Mouse (Mus musculus): ENCODE data around the gene Krt84. TPM values are rescaled to one million over a fixed set of nuclear protein-coding genes. Genes with fewer than 3 reads are reported as not detected.
"Not testable (repeated sequence)": the region's sequence is repeated elsewhere in the genome, so short reads cannot be mapped to it uniquely, and the experiment has no call there.

The Krt84 gene
- polyA plus RNA-seq, 1 experiment from 2014 or later, result not detected

DNA sequence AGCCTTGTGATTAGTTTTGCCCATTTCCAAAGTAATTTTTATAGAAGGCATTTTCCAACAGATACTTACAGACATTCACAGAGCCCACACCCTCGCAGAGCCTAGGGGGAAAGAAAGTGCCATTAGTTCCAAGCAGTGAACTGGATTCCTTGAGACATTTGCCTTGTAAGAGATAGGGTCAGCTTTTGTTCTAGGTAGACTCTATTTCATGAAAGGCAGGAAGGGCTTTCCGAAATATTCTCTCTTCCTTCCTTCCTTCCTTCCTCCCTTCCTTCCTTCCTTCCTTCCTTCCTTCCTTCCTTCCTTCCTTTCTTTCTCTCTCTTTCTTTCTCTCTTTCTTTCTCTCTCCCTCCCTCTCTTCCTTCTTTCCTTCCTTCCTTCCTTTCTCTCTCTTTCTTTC, 15.5 kb downstream of the Krt84 start, which contains the start of gene Gm49425:
Gene Gm49425, minus strand, starts transcription at position 101 of the 400 bp plus-strand sequence.
- not testable (repeated sequence) for H3K4me1 ChIP-seq (ENCODE audit: control insufficient read depth, insufficient read depth, low read length); DNase-seq; H3K27ac ChIP-seq (replicated peaks; ENCODE audit: low read depth, low read length); ATAC-seq (ENCODE audit: low FRiP score, low TSS enrichment); H3K9me3 ChIP-seq (ENCODE audit: control insufficient read depth, low read length); H3K4me3 ChIP-seq (replicated peaks; ENCODE audit: low read depth, low read length); H3K36me3 ChIP-seq (ENCODE audit: control insufficient read depth, insufficient read depth, low read length); H3K9ac ChIP-seq (replicated peaks; ENCODE audit: low read length); H3K27me3 ChIP-seq (ENCODE audit: control insufficient read depth, insufficient read depth, low read length); H3K4me2 ChIP-seq (ENCODE audit: low read length)
- 85% methylated on average over 2 of the region's 2 CpGs for WGBS

DNA sequence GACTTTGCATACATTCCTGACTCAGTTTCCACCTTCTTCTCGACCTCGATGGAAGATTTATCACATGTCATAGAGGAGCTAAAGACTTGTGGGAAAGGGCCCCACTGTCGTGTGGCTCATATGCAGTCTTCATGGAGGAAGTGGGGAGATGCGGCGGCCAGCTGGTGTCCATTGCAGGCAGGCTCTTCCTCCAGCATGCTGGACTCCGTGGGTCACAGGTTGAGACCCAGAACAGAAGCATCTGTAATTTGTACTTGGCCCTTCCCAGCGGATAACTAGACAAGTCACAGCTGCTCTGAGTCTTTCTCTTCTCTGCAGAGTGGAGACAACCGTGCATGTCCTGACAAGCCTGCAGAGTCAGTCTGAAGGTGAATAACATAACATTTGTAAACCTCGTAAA, 24.4 kb downstream of the Krt84 start:
- no peaks in the 10 kb centered on the region for H3K36me3 ChIP-seq (ENCODE audit: control insufficient read depth, insufficient read depth, low read length)
- H3K4me1 ChIP-seq (ENCODE audit: control insufficient read depth, insufficient read depth, low read length), result no peaks in the 10 kb centered on the region
- no peak for ATAC-seq (ENCODE audit: low FRiP score, low TSS enrichment)
- no peak overlapping the region for H3K9ac ChIP-seq (replicated peaks; ENCODE audit: low read length)
- no peak overlapping the region for H3K4me2 ChIP-seq (ENCODE audit: low read length)
- no peak overlapping the region for H3K4me3 ChIP-seq (replicated peaks; ENCODE audit: low read depth, low read length)
- no peaks in the 10 kb centered on the region for H3K9me3 ChIP-seq (ENCODE audit: control insufficient read depth, low read length)
- WGBS, result 85% methylated on average over 9 of the region's 9 CpGs
- no peak for DNase-seq
- H3K27ac ChIP-seq (replicated peaks; ENCODE audit: low read depth, low read length), result no peak overlapping the region
- H3K27me3 ChIP-seq (ENCODE audit: control insufficient read depth, insufficient read depth, low read length), result no peaks in the 10 kb centered on the region

DNA sequence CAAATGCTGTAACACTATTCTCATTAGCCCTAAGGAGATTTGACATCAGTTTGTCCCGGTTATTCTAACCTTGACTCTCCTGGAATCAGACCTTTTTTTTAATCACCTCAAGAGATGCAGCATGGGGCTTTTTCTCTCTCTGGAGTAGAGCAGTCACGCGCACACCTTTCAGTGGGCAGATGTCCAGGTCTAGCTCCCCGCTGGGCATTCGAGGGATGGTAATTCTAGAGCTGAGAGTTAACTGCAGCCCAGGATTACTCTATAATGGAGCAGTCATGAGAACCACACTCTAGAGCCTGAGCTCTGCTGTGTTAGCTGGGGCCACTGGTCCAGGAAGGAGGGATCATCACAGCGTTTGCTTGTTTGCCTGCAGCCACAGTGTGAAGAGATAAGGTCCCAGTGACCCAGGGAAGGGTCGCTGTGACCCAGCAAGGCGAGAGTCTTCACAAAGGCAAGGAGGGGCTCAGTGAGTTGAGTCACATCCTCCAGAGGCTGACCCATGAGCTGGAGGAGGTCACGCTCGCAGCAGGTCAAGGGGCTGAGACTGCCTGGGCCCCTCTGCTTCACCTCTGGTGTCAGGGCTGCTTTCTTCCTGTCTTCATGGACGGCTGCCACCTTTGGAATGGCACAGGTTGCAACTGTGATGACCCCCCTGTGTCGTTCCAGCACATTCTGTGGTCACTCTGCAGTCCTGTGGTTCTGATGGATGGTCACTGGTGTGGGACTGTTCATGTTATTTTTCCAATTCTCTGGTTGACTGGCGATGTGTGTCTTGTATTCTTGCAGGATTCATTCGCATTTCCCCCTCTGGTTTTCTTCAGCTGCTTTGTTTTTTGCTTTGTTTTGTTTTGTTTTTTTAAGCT, 25.5 kb downstream of the Krt84 start:
- no peak overlapping the region for H3K4me2 ChIP-seq (ENCODE audit: low read length)
- no peak for DNase-seq
- no peak overlapping the region for H3K27ac ChIP-seq (replicated peaks; ENCODE audit: low read depth, low read length)
- 50% methylated on average over 14 of the region's 14 CpGs for WGBS
- H3K4me1 ChIP-seq (ENCODE audit: control insufficient read depth, insufficient read depth, low read length), result no peaks in the 10 kb centered on the region
- no peak overlapping the region for H3K9ac ChIP-seq (replicated peaks; ENCODE audit: low read length)
- no peaks in the 10 kb centered on the region for H3K36me3 ChIP-seq (ENCODE audit: control insufficient read depth, insufficient read depth, low read length)
- ATAC-seq (ENCODE audit: low FRiP score, low TSS enrichment), result no peak
- no peak overlapping the region for H3K4me3 ChIP-seq (replicated peaks; ENCODE audit: low read depth, low read length)
- H3K9me3 ChIP-seq (ENCODE audit: control insufficient read depth, low read length), result no peaks in the 10 kb centered on the region
- H3K27me3 ChIP-seq (ENCODE audit: control insufficient read depth, insufficient read depth, low read length), result no peaks in the 10 kb centered on the region

DNA sequence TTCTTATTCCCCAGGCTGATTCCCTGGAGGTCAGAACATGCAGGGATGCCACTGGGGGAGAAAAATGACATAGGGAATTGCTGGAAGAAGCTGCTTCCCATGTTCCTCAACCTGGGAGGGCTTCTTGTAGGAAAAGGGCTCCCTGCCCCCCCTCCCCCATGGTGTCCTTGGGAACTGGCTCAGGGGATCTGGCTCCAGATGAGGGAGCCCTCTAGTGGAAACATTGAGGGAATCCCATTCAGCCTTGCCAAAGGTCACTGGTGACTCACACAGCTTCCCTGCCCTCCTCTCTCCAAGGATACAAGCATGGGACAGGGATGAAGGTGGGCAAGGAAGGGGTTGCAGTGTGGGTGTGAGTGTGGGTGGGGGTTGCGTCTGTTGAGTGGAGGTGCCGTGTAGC, 35.4 kb downstream of the Krt84 start:
- DNase-seq, result peak; percentile 17
- H3K36me3 ChIP-seq (ENCODE audit: control insufficient read depth, insufficient read depth, low read length), result no peaks in the 10 kb centered on the region
- H3K9ac ChIP-seq (replicated peaks; ENCODE audit: low read length), result no peak overlapping the region
- WGBS, result 66% methylated on average over 2 of the region's 2 CpGs
- no peak for ATAC-seq (ENCODE audit: low FRiP score, low TSS enrichment)
- H3K4me3 ChIP-seq (replicated peaks; ENCODE audit: low read depth, low read length), result no peak overlapping the region
- no peak overlapping the region for H3K27ac ChIP-seq (replicated peaks; ENCODE audit: low read depth, low read length)
- H3K4me1 ChIP-seq (ENCODE audit: control insufficient read depth, insufficient read depth, low read length), result no peaks in the 10 kb centered on the region
- H3K4me2 ChIP-seq (ENCODE audit: low read length), result no peak overlapping the region
- H3K9me3 ChIP-seq (ENCODE audit: control insufficient read depth, low read length), result no peaks in the 10 kb centered on the region
- no peaks in the 10 kb centered on the region for H3K27me3 ChIP-seq (ENCODE audit: control insufficient read depth, insufficient read depth, low read length)

DNA sequence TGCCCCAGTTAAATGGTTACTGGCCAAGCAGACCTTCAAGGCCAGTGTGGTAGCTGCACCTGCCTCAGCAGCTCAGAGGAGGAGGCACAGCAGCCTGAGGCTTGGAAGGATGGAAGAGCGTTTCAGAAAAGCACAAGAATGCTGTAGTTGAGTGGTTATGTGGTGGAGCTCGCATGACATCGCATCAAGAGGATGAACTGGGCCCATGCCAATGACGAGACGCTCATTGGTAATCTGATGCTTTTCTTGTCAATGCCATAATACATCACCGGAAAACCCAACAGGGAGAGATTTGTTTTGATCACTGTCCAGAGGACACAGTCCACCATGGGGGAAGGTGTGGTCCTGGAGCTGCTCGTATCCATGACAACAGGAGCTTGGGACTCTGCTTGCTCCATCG, 37.4 kb downstream of the Krt84 start:
- ATAC-seq (ENCODE audit: low FRiP score, low TSS enrichment) (no peak), DNase-seq (no peak)
- Histone ChIP-seq H3K4me1 (ENCODE audit: control insufficient read depth, insufficient read depth, low read length) (no peaks in the 10 kb centered on the region), H3K9me3 (ENCODE audit: control insufficient read depth, low read length) (no peaks in the 10 kb centered on the region), H3K4me2 (ENCODE audit: low read length) (no peak overlapping the region), H3K36me3 (ENCODE audit: control insufficient read depth, insufficient read depth, low read length) (no peaks in the 10 kb centered on the region), H3K9ac (replicated peaks; ENCODE audit: low read length) (no peak overlapping the region), H3K4me3 (replicated peaks; ENCODE audit: low read depth, low read length) (no peak overlapping the region), H3K27me3 (ENCODE audit: control insufficient read depth, insufficient read depth, low read length) (no peaks in the 10 kb centered on the region), H3K27ac (replicated peaks; ENCODE audit: low read depth, low read length) (no peak overlapping the region)
- WGBS, result 91% methylated on average over 8 of the region's 8 CpGs

DNA sequence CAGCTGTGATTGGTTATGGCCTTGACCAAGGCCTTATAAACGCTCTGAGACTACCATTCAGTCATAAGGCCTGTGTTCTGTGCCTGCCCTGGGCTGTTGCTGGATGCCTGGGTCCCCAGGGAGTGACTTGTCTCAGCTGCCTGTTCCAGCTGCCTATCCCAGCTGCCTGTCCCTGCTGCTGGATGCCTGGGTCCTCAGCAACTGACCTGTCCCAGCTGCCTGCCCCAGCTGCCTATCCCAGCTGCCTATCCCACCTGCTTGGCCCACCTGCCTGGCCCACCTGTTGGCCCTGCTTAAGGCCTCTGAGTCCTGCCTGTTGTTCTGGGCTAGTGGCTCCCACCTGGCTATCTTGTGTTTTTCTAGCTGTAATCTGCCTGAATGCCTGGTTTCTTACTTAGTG, 38.4 kb downstream of the Krt84 start:
- no peak overlapping the region for H3K4me3 ChIP-seq (replicated peaks; ENCODE audit: low read depth, low read length)
- no peak overlapping the region for H3K4me2 ChIP-seq (ENCODE audit: low read length)
- H3K27me3 ChIP-seq (ENCODE audit: control insufficient read depth, insufficient read depth, low read length), result no peaks in the 10 kb centered on the region
- no peaks in the 10 kb centered on the region for H3K9me3 ChIP-seq (ENCODE audit: control insufficient read depth, low read length)
- H3K27ac ChIP-seq (replicated peaks; ENCODE audit: low read depth, low read length), result no peak overlapping the region
- H3K9ac ChIP-seq (replicated peaks; ENCODE audit: low read length), result no peak overlapping the region
- H3K4me1 ChIP-seq (ENCODE audit: control insufficient read depth, insufficient read depth, low read length), result no peaks in the 10 kb centered on the region
- H3K36me3 ChIP-seq (ENCODE audit: control insufficient read depth, insufficient read depth, low read length), result no peaks in the 10 kb centered on the region
- 33% methylated on average over 1 of the region's 1 CpGs for WGBS
- no peak for ATAC-seq (ENCODE audit: low FRiP score, low TSS enrichment)
- no peak for DNase-seq

DNA sequence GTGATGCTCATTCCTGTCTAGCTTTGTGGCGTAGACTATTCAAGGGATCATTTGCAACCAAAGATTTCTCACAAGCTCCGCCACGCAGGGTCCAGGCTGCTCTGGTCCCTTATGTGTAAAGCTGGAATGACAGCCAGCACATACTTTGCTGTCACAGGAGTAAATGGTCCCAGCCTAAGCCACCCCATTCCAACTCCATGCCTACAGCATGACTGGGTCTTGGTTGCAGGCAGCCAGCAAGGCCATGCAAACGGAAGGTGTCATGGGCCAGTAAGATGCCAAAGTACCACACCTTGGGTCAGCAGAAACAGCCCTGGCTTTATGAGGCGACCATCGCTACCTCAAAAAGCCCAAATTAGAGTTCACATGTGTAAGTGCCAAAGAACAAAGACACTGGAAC, 38.9 kb downstream of the Krt84 start:
- H3K9me3 ChIP-seq (ENCODE audit: control insufficient read depth, low read length), result no peaks in the 10 kb centered on the region
- no peaks in the 10 kb centered on the region for H3K4me1 ChIP-seq (ENCODE audit: control insufficient read depth, insufficient read depth, low read length)
- no peak for DNase-seq
- H3K27me3 ChIP-seq (ENCODE audit: control insufficient read depth, insufficient read depth, low read length), result no peaks in the 10 kb centered on the region
- H3K27ac ChIP-seq (replicated peaks; ENCODE audit: low read depth, low read length), result no peak overlapping the region
- ATAC-seq (ENCODE audit: low FRiP score, low TSS enrichment), result no peak
- no peak overlapping the region for H3K4me2 ChIP-seq (ENCODE audit: low read length)
- no peaks in the 10 kb centered on the region for H3K36me3 ChIP-seq (ENCODE audit: control insufficient read depth, insufficient read depth, low read length)
- no peak overlapping the region for H3K4me3 ChIP-seq (replicated peaks; ENCODE audit: low read depth, low read length)
- no peak overlapping the region for H3K9ac ChIP-seq (replicated peaks; ENCODE audit: low read length)
- 93% methylated on average over 6 of the region's 6 CpGs for WGBS

DNA sequence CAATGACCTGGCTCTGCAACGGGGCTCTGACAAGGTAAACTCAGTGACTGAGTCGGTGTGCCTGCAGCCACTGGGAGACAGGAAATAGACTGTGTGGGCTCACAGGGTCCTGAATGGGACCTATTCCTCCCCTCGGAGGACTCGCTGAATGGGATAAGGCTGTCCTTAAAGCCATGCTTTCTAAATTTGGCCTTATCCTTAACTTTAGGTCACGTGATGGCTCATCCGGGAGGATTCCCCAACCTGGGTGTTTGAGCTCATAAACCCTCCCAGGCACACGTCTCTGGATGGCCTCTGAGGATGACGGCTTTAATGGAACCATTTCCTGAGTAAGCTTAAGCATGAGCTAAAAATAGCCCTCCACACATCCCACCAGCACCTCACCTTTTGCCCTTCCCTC, 39.9 kb downstream of the Krt84 start:
- no peak for DNase-seq
- Histone ChIP-seq H3K4me1 (ENCODE audit: control insufficient read depth, insufficient read depth, low read length) (no peaks in the 10 kb centered on the region), H3K27me3 (ENCODE audit: control insufficient read depth, insufficient read depth, low read length) (no peaks in the 10 kb centered on the region), H3K4me2 (ENCODE audit: low read length) (no peak overlapping the region), H3K36me3 (ENCODE audit: control insufficient read depth, insufficient read depth, low read length) (no peaks in the 10 kb centered on the region), H3K9me3 (ENCODE audit: control insufficient read depth, low read length) (no peaks in the 10 kb centered on the region), H3K4me3 (replicated peaks; ENCODE audit: low read depth, low read length) (no peak overlapping the region), H3K9ac (replicated peaks; ENCODE audit: low read length) (no peak overlapping the region), H3K27ac (replicated peaks; ENCODE audit: low read depth, low read length) (no peak overlapping the region)
- 83% methylated on average over 8 of the region's 8 CpGs for WGBS
- ATAC-seq (ENCODE audit: low FRiP score, low TSS enrichment), result no peak

DNA sequence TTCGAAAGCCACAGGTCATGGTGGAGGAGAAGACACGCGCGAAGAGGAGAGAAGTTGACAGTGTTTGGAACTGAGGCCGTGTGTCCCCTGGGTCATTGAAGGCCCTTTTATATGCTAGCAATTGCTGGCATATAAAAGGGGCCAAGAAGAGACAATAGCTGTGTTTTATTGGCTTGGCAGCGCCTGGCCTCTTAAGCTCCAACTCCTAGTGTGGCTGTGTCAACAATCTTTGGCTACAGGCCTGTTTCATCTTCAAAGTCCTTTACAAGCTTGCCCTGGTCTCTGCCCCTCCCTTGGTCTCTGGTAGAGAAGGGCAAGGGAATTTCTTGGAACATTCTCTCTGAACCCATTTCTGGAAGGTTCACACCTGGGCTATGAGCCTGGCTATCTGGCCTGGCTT, 41.2 kb downstream of the Krt84 start, which contains the start of gene Krt83:
Gene Krt83, minus strand, starts transcription at position 82 of the 400 bp plus-strand sequence.
- ATAC-seq (ENCODE audit: low FRiP score, low TSS enrichment), result no peak
- H3K4me2 ChIP-seq (ENCODE audit: low read length), result no peak within 1 kb of the TSS
- DNase-seq, result peak; percentile 9
- no peak within 1 kb of the TSS for H3K4me3 ChIP-seq (replicated peaks; ENCODE audit: low read depth, low read length)
- H3K27ac ChIP-seq (replicated peaks; ENCODE audit: low read depth, low read length), result no peak within 1 kb of the TSS
- H3K9me3 ChIP-seq (ENCODE audit: control insufficient read depth, low read length), result no peaks in the 10 kb centered on the region
- WGBS, result 63% methylated on average over 6 of the region's 6 CpGs
- no peaks in the 10 kb centered on the region for H3K4me1 ChIP-seq (ENCODE audit: control insufficient read depth, insufficient read depth, low read length)
- H3K27me3 ChIP-seq (ENCODE audit: control insufficient read depth, insufficient read depth, low read length), result no peaks in the 10 kb centered on the region
- H3K9ac ChIP-seq (replicated peaks; ENCODE audit: low read length), result no peak within 1 kb of the TSS
- no peaks in the 10 kb centered on the region for H3K36me3 ChIP-seq (ENCODE audit: control insufficient read depth, insufficient read depth, low read length)

Data from midbrain, embryonic 14.5 days (tissue).